Mouse (Mus musculus) hindbrain, embryonic 11.5 days (tissue): ENCODE data around the gene Gm3417. TPM values are rescaled to one million over a fixed set of nuclear protein-coding genes. Genes with fewer than 3 reads are reported as not detected.

Experiments
- ATAC-seq: fragments of 200-750 bp; cut with Nextera tagmentation; 2 replicates; pipeline ENCODE4 v1.8.0; 2017; ENCODE audit warnings: mild to moderate bottlenecking, moderate TSS enrichment, moderate library complexity; ENCODE audit not compliant: low FRiP score
- DNase-seq: peaks from one replicate; pipeline ENCODE4 v3.0.0-alpha.2; 2015; ENCODE audit warnings: low spot score
- H3K27ac ChIP-seq: fragments of 300-500 bp; sonication (generic); 2 replicates; pipeline ENCODE4 v1.5.1; 2014; ENCODE audit warnings: mild to moderate bottlenecking, low read depth, low read length
- H3K27me3 ChIP-seq: fragments of 300-500 bp; sonication (generic); 2 replicates; pipeline ENCODE4 v1.6.1; 2014; ENCODE audit warnings: mild to moderate bottlenecking, low read length, moderate library complexity, mixed read lengths; ENCODE audit not compliant: control insufficient read depth, insufficient read depth
- H3K36me3 ChIP-seq: fragments of 300-500 bp; sonication (generic); 2 replicates; pipeline ENCODE4 v1.6.1; 2014; ENCODE audit warnings: mild to moderate bottlenecking, low read length, moderate library complexity, mixed read lengths; ENCODE audit not compliant: control insufficient read depth, insufficient read depth
- H3K4me1 ChIP-seq: fragments of 300-500 bp; sonication (generic); replicated peaks from 2 replicates; pipeline ENCODE4 v1.6.1; 2014; ENCODE audit warnings: low read length, mixed read lengths; ENCODE audit not compliant: control insufficient read depth, insufficient read depth
- H3K4me2 ChIP-seq: fragments of 300-500 bp; sonication (generic); replicated peaks from 2 replicates; pipeline ENCODE4 v1.6.1; 2014; ENCODE audit warnings: mild to moderate bottlenecking, low read depth, low read length
- H3K4me3 ChIP-seq: fragments of 300-500 bp; sonication (generic); 2 replicates; pipeline ENCODE4 v1.5.1; 2014; ENCODE audit warnings: low read depth, low read length
- H3K9ac ChIP-seq: fragments of 300-500 bp; sonication (generic); 2 replicates; pipeline ENCODE4 v1.6.1; 2014; ENCODE audit warnings: low read depth, low read length
- H3K9me3 ChIP-seq: fragments of 300-500 bp; sonication (generic); 2 replicates; pipeline ENCODE4 v1.6.1; 2016; ENCODE audit warnings: low read length; ENCODE audit not compliant: control insufficient read depth
- WGBS: fragments of 180-500 bp; shearing (Covaris S2); extraction: QIAGEN DNeasy Blood & Tissue Kit; methylation state at CpG from one replicate; pipeline ENCODE4 v1.1.7; 2014; 5-methylcytosine and 5-hydroxymethylcytosine counted together
- polyA plus RNA-seq: library from polyadenylated mRNA; unstranded; fragments of >200 nt; fragmentation: Nextera tagmentation; extraction: Ambion mirVana; gene quantifications from 2 replicates; pipeline ENCODE4 v1.2.1, GENCODE M21; 2014

Gm3417 gene
- polyA plus RNA-seq, 1 experiment from 2014 or later = 0.54 TPM

DNA sequence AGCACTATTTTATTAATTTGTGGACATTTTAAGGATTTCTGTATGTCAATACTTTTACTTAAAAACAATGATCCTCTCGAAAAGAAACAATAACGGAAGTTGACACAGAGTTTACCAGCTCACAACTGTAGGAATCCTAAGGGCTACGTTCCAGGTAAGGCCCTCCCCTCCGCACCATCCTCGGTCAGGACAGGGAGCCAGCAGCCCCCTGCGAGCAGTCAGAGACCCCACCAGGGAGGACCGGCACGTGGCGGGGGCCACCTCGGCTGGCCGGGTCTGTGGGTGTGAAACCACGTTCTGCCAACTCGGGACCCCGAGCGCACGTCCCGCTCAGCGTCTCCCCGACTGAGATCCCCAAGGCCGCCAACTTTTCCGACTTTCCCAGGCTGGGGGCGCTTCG, 18.1 kb downstream of the Gm3417 start:
- Histone ChIP-seq H3K4me2 (peak overlapping the region; percentile 93), H3K4me1 (peaks cover 2% of the 10 kb centered on the region; the same call in 1 of the 2 replicates), H3K27ac (no peak overlapping the region), H3K9ac (peak overlapping the region; percentile 66; the same call in 1 of the 2 replicates), H3K4me3 (peak overlapping the region; percentile 61), H3K9me3 (no peaks in the 10 kb centered on the region), H3K27me3 (no peaks in the 10 kb centered on the region), H3K36me3 (no peaks in the 10 kb centered on the region)
- DNase-seq (peak; percentile 38), ATAC-seq (peak; percentile 26)
- WGBS = 0% methylated on average over 17 of the region's 23 CpGs

DNA sequence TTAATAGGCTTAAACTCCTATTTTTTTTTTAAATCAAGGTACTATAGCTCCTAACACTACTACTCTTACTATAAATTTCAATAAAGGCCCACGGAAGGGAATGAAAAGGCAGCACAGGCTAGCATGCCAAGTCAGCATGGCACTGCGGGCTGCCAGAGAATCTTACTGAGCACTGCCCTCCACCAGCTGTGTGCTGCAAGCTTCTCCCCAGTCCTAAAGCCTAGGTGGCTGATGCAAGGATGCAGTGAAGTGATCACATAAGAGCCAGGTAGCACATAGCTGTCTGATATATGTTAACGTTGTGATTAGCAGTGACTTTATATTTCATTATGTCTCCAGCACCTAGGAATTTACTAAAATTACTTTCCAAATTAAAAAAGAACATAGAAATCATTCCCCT, 18.6 kb downstream of the Gm3417 start:
- no peaks in the 10 kb centered on the region for H3K36me3 ChIP-seq
- ATAC-seq (no peak), DNase-seq (no peak)
- 0 out of 2 replicates have a peak overlapping the region, but pooled peaks have one; percentile 19 for H3K9ac ChIP-seq
- peaks cover 2% of the 10 kb centered on the region; the same call in 1 of the 2 replicates for H3K4me1 ChIP-seq
- H3K27me3 ChIP-seq = no peaks in the 10 kb centered on the region
- H3K27ac ChIP-seq = no peak overlapping the region
- peak overlapping the region; percentile 24 for H3K4me3 ChIP-seq
- H3K9me3 ChIP-seq = no peaks in the 10 kb centered on the region
- 27% methylated on average over 3 of the region's 3 CpGs for WGBS
- H3K4me2 ChIP-seq = peak overlapping the region; percentile 37

DNA sequence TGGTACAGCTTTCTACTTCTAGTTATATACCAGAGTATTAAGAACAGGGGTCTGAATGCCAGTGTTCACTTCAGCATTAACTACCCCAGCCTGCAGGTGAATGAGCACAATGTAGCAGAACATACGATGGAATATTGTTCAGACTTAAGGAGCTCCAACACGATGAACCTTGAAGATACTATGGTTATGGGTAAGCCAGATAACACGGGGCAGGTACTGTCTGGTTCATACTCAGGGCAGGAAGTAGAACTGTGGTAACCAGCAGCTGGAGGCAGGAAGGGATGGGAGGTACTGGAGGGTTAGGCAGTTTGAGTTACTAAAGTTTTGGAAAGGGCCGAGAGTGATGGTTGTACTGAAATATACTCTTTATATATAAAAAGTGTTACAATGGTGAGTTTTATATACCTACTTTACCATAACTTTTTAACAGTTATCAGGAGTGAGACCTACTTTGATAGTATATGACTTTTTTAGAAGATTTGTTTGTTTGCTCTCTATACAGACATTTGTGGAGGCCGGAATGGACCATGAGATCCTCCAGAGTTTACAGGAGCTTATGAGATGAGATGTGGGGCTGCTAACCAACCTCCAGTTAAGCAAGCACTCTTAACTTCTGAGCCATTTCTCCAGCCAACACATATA, 19.8 kb downstream of the Gm3417 start:
- H3K27me3 ChIP-seq = no peaks in the 10 kb centered on the region
- DNase-seq = no peak
- H3K4me2 ChIP-seq = no peak overlapping the region
- WGBS = 93% methylated on average over 5 of the region's 5 CpGs
- H3K4me1 ChIP-seq = peaks cover 2% of the 10 kb centered on the region; the same call in 1 of the 2 replicates
- no peak overlapping the region for H3K9ac ChIP-seq
- H3K36me3 ChIP-seq = no peaks in the 10 kb centered on the region
- H3K9me3 ChIP-seq = no peaks in the 10 kb centered on the region
- H3K27ac ChIP-seq = no peak overlapping the region
- no peak overlapping the region for H3K4me3 ChIP-seq
- ATAC-seq = no peak

DNA sequence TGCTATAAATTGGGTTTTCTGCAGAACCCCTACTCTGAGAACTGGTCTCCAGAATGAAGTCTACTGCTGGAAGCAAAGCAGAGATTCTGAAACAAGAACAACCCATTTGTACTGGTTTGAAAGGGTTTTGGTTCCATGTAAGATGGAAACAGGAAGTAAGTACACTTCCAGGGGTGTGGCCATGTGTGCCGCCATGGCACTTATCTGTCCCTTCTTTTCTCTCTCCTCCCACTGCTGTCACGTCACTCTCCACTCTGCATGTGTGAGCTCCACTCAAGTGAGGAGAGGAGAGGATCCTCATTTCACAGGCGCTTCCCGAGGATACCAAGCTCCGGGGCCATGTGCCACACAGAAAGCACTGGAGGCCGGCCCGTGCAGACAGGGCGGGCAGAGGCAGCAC, 25.1 kb downstream of the Gm3417 start:
- H3K36me3 ChIP-seq = no peaks in the 10 kb centered on the region
- WGBS = 96% methylated on average over 8 of the region's 8 CpGs
- H3K4me3 ChIP-seq = no peak overlapping the region
- no peaks in the 10 kb centered on the region for H3K4me1 ChIP-seq
- no peak overlapping the region for H3K27ac ChIP-seq
- H3K9ac ChIP-seq = no peak overlapping the region
- ATAC-seq (no peak), DNase-seq (no peak)
- no peaks in the 10 kb centered on the region for H3K27me3 ChIP-seq
- no peak overlapping the region for H3K4me2 ChIP-seq
- no peaks in the 10 kb centered on the region for H3K9me3 ChIP-seq

DNA sequence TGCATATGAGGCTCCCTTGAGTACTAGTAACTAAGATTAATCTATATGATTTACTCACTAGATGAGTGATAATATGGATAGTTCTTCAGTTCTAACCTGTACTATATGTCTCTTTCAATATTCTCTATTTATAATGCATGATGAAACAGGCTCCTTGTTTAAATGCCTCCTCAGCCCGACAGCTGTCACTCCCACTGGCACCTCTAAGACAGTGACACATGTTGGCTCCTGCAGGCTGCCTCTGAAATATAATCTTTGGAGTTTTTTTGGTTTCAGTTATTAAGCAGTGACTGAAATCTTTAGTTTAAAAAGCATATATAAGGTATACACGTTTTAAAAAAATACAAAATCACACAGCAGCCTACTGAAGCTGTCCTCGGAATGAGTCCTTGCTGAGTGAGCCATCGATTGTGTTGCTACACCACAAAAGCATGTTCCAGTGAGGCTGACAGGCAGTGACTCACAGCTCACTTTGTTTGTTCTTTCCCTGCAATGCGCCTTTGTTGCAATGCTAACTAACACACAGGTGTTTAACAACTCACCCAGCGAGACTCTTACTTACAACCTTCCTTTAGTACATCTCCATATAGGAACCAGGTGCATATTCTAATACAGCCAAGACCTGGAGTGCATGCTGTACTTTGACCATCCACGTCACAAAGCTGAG, 29.3 kb downstream of the Gm3417 start:
- DNase-seq (no peak), ATAC-seq (no peak)
- H3K4me1 ChIP-seq = no peaks in the 10 kb centered on the region
- H3K4me2 ChIP-seq = no peak overlapping the region
- no peak overlapping the region for H3K27ac ChIP-seq
- no peak overlapping the region for H3K4me3 ChIP-seq
- H3K9ac ChIP-seq = no peak overlapping the region
- H3K27me3 ChIP-seq = no peaks in the 10 kb centered on the region
- no peaks in the 10 kb centered on the region for H3K36me3 ChIP-seq
- WGBS = 87% methylated on average over 7 of the region's 7 CpGs
- H3K9me3 ChIP-seq = no peaks in the 10 kb centered on the region

DNA sequence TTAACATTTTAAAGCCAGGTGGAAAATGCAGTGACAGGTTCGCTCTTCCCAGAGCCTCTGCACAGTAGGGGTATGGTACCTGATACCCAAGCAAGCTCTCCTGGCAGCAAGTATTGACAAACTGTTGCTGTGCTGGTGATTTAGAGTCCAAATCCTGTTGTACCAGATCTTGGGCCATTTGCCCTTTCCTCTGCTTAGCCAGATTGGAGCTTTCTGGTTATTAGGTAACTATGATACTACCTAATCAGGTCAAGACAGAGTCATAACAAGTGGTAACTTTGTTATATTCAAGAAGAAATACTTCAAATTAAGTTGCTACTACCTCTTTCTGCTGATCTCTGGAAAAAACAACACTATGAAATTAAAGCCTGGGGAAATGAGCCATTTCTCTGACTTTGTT, 34.0 kb downstream of the Gm3417 start:
- H3K36me3 ChIP-seq = no peaks in the 10 kb centered on the region
- WGBS = 86% methylated on average over 1 of the region's 1 CpGs
- H3K9me3 ChIP-seq = no peaks in the 10 kb centered on the region
- H3K4me1 ChIP-seq = 0 out of 2 replicates have a peak, but pooled peaks cover 3% of the 10 kb centered on the region
- H3K27me3 ChIP-seq = no peaks in the 10 kb centered on the region
- no peak overlapping the region for H3K9ac ChIP-seq
- DNase-seq = no peak
- no peak overlapping the region for H3K27ac ChIP-seq
- H3K4me3 ChIP-seq = no peak overlapping the region
- no peak for ATAC-seq
- no peak overlapping the region for H3K4me2 ChIP-seq

GRCm38 (mm10) chr17:14943729-14944059, 34.9 kb downstream of the Gm3417 start:
- Histone ChIP-seq H3K4me3 (peak overlapping the region; percentile 89), H3K9ac (peak overlapping the region; percentile 84), H3K27ac (no peak overlapping the region), H3K36me3 (no peaks in the 10 kb centered on the region), H3K9me3 (no peaks in the 10 kb centered on the region), H3K4me1 (0 out of 2 replicates have a peak, but pooled peaks cover 3% of the 10 kb centered on the region), H3K27me3 (no peaks in the 10 kb centered on the region), H3K4me2 (peak overlapping the region; percentile 95)
- no peak; the same call in 1 of the 2 replicates for ATAC-seq
- no peak for DNase-seq
- 23% methylated on average over 16 of the region's 16 CpGs for WGBS

DNA sequence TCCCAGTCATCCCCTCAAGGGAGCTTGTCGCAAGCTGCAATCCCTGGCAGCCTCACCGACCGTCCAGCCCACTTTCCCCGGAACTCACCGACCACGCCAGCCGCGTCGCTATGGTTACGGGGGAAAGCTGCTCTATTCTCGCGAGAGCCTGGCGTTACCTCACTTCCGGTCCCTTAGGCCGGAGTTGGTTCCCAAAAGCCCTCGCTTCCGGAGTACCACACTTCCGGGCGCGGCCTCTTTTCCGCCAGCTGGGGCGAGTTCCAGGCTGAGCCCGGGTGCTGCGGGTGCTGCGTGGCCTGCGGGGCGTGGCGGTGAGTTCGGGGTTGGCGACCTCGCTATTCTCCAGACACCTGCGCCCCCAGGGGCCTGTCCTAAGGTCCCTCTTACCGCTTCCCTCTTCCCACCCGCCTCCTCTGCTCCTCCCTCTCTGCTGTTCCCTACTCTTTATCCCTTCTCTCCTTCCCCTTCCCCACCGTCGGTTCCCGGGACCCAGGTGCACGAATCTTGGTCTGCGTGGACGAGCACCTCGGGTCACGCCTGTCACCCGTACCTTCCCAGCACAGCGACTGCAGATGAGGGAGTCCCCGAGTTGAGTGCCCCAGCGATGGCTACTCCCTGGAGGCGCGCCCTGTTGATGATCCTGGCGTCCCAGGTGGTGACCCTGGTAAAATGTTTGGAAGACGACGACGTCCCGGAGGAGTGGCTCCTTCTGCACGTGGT, 35.4 kb downstream of the Gm3417 start, which contains the start of the genes Wdr27 and 1600012H06Rik:
Gene Wdr27, minus strand, starts transcription at position 150 of the 720 bp plus-strand sequence.
Gene 1600012H06Rik, plus strand, starts transcription at position 176 of the 720 bp plus-strand sequence.
- under 1% methylated on average over 54 of the region's 54 CpGs for WGBS
- Histone ChIP-seq H3K36me3 (no peaks in the 10 kb centered on the region), H3K9ac (peak within 1 kb of the TSS; percentile 84), H3K9me3 (no peaks in the 10 kb centered on the region), H3K27me3 (no peaks in the 10 kb centered on the region), H3K4me1 (0 out of 2 replicates have a peak, but pooled peaks cover 3% of the 10 kb centered on the region), H3K4me2 (peak within 1 kb of the TSS; percentile 95), H3K27ac (peak within 1 kb of the TSS; percentile 77), H3K4me3 (peak within 1 kb of the TSS; percentile 89)
- DNase-seq (peak; percentile 100), ATAC-seq (peak; percentile 99)
